Mouse (Mus musculus) lung, adult 2 months (tissue): ENCODE results near the gene Ptprj.

Experiments used
- CTCF ChIP-seq: fragments of 200-500 bp; IDR thresholded peaks from 2 replicates; pipeline ENCODE4 v1.5.1; 2011; ENCODE audit warnings: mild to moderate bottlenecking, low read length, control low read depth; ENCODE audit not compliant: insufficient read depth
- POLR2A ChIP-seq: fragments of 200-500 bp; IDR thresholded peaks from 2 replicates; pipeline ENCODE4 v1.6.1; 2011; ENCODE audit warnings: low read depth, mild to moderate bottlenecking, control low read depth, low read length, borderline replicate concordance; ENCODE audit errors: extremely low read depth

- no peak for TF ChIP-seq CTCF
- TF ChIP-seq POLR2A: no peak
Measured at GRCm38 (mm10) chr2:90558361-90558760, 22.1 kb downstream of the Ptprj start.
